Mouse (Mus musculus) bone marrow macrophage, adult 2 months (primary cell): Measurements from ENCODE around the gene 4933412E24Rik. TPM values are rescaled to one million over a fixed set of nuclear protein-coding genes. Genes with fewer than 3 reads are reported as not detected.

ENCODE experiments used
- H3K27ac ChIP-seq: 2 replicates; pipeline ENCODE4 v1.5.1; 2012; ENCODE audit warnings: low read depth, low read length; ENCODE audit not compliant: insufficient read depth
- H3K4me1 ChIP-seq: 2 replicates; pipeline ENCODE4 v1.6.1; 2012; ENCODE audit warnings: low read length; ENCODE audit not compliant: control insufficient read depth, insufficient read depth
- H3K4me3 ChIP-seq: 2 replicates; pipeline ENCODE4 v1.5.1; 2012; ENCODE audit warnings: mild to moderate bottlenecking, low read length, moderate library complexity; ENCODE audit not compliant: insufficient read depth
- CTCF ChIP-seq: IDR thresholded peaks from 2 replicates; pipeline ENCODE4 v1.5.1; 2012; ENCODE audit warnings: low read depth, mild to moderate bottlenecking, low read length, moderate library complexity
- POLR2A ChIP-seq: IDR thresholded peaks from 2 replicates; pipeline ENCODE4 v1.6.1; 2012; ENCODE audit warnings: mild to moderate bottlenecking, low read depth, low read length, borderline replicate concordance
- polyA plus RNA-seq: library from polyadenylated mRNA; stranded (reverse); fragments of >200 nt; gene quantifications from 2 replicates; pipeline ENCODE4 v1.2.4, GENCODE M21; 2012; ENCODE audit not compliant: missing spikeins, insufficient read depth, insufficient read length

Gene 4933412E24Rik
- not detected in 2 replicates for polyA plus RNA-seq

GRCm38 (mm10) chr15:60016513-60016912 is at the start of gene 4933412E24Rik:
Gene 4933412E24Rik (minus strand): TSS chr15:60016613.
- TF ChIP-seq CTCF = no peak
- no peak for TF ChIP-seq POLR2A
- Histone ChIP-seq H3K27ac (no peak within 1 kb of the TSS), H3K4me3 (no peak within 1 kb of the TSS), H3K4me1 (no peaks in the 10 kb centered on the region)

- no peak overlapping the region for H3K27ac ChIP-seq
- H3K4me3 ChIP-seq = no peak overlapping the region
- no peak for TF ChIP-seq POLR2A
- no peak for TF ChIP-seq CTCF
- no peaks in the 10 kb centered on the region for H3K4me1 ChIP-seq
Observed at GRCm38 (mm10) chr15:60030728-60031127, 14.3 kb upstream of the 4933412E24Rik start.

DNA sequence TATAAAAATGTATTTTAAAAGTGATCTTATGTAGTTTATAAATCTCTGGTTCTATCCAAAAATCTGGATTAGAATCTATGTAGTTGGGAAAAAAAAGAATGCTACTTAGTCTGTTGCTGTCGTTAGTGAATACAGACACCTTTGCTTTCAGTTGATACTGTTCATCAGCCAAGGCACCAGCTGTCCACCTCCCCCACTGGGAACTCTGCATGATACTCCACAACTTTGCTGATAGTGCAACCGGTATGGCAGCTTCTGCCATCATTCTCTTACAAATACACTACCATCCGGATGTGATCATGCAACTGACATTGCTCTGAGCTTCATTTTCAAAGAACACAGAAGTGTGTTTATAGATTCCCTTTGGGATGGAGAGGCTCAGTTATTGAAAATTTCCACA is 4.8 kb upstream of the 4933412E24Rik start:
- no peak overlapping the region for H3K27ac ChIP-seq
- no peaks in the 10 kb centered on the region for H3K4me1 ChIP-seq
- H3K4me3 ChIP-seq = no peak overlapping the region
- TF ChIP-seq CTCF = no peak
- no peak for TF ChIP-seq POLR2A

- H3K27ac ChIP-seq = no peak overlapping the region
- H3K4me1 ChIP-seq = no peaks in the 10 kb centered on the region
- TF ChIP-seq POLR2A (no peak), CTCF (no peak)
- H3K4me3 ChIP-seq = no peak overlapping the region
Observed at GRCm38 (mm10) chr15:60010199-60010598, 6.2 kb downstream of the 4933412E24Rik start.

- TF ChIP-seq POLR2A (no peak), CTCF (no peak)
- Histone ChIP-seq H3K4me1 (no peaks in the 10 kb centered on the region), H3K27ac (no peak overlapping the region), H3K4me3 (no peak overlapping the region)
Observed at GRCm38 (mm10) chr15:60009610-60010009, 6.8 kb downstream of the 4933412E24Rik start.

DNA sequence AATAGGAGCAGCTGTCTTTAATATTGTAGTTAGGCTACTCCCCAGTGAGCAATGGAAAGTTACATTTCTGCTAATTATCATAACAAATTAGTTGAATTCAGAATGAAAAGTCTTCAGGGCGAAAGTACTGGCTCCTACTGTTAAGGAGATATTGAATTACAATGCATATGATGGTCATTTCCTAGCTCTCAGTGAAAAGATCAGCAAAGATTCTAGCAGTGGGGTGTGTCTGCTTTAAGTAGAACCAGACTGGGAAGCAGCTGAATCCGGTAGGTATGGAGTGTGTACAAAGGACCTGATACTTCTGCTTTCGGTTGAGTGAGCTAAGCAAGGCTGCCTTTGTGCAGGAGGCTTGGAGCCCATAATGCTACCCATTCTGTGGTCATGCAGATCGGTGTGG is 32.6 kb downstream of the 4933412E24Rik start:
- no peak for TF ChIP-seq POLR2A
- no peak for TF ChIP-seq CTCF
- no peaks in the 10 kb centered on the region for H3K4me1 ChIP-seq

GRCm38 (mm10) chr15:59975310-59975709 is 41.1 kb downstream of the 4933412E24Rik start:
- TF ChIP-seq POLR2A (no peak), CTCF (no peak)
- H3K4me1 ChIP-seq = no peaks in the 10 kb centered on the region
- H3K27ac ChIP-seq = no peak overlapping the region
- no peak overlapping the region for H3K4me3 ChIP-seq

More for the DNA sequence above, 32.6 kb downstream of the 4933412E24Rik start:
- no peak overlapping the region for H3K27ac ChIP-seq
- H3K4me3 ChIP-seq = no peak overlapping the region

DNA sequence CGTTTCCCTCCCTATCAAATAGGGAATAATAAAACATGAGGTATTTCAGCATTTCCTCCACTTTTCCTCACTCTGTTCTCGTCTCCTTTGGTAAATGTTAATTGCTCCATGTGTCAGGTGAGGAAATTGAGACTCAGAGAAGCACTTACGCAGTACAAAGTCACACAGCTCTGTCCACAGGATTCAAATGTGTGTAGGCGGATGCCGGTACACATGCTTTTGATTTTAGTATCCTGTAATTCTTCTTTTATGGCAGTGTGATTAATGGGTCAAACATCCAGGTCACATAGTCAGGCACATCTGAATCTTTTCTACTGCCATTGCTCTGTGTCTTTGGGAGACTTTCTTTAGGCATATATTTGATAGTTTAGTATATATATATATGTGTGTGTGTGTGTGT is 41.8 kb downstream of the 4933412E24Rik start:
- H3K4me1 ChIP-seq = no peaks in the 10 kb centered on the region
- H3K4me3 ChIP-seq = no peak overlapping the region
- no peak overlapping the region for H3K27ac ChIP-seq
- TF ChIP-seq CTCF (no peak), POLR2A (no peak)

DNA sequence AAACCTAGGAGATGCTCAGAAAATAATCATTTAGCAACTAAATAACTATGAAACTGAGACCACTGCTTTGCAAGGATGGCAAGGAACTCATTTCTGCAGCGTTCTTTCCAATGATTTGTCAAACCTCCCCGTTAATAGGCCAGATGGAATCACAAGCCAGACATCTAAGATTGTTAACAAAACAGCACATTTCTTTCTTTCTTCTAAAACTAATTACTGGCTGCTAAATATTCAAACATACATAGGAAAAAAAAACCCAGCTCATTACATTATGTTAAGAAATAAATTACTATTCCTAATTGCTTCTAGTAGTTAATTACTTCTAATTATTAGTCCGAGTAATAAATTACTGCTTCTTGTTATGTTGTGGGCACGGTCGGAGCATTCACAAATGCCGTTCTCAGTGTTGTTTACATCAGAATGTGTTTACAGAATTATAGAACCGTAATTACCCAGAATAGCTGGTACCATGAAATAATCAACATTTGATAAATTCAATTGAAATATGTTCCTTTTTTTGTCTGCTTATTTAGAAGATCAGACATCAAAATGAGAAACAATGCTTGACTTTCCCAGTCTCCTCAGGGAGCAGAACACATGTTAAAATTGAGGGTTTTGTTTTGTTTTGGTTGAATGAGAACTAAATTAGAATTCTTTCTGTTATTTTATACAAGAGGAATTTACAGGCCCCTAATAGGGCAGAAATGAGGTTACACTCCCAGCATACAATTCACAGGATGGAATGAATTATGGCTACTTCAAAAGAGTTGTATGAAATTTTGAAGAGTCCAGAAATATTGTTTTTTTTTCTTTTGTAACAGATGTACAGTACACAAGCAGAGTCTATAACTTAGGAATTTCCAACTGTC is 42.5 kb downstream of the 4933412E24Rik start:
- TF ChIP-seq CTCF (no peak), POLR2A (no peak)
- no peaks in the 10 kb centered on the region for H3K4me1 ChIP-seq
- no peak overlapping the region for H3K4me3 ChIP-seq
- no peak overlapping the region for H3K27ac ChIP-seq
